Mouse (Mus musculus) neural tube, embryonic 11.5 days (tissue): ENCODE data around the gene Rpl23. TPM values are rescaled to one million over a fixed set of nuclear protein-coding genes. Genes with fewer than 3 reads are reported as not detected.

Source experiments
- ATAC-seq: fragments of 200-750 bp; cut with Nextera tagmentation; 2 replicates; pipeline ENCODE4 v1.8.0; 2017; ENCODE audit warnings: moderate number of reproducible peaks, mild to moderate bottlenecking, moderate TSS enrichment, moderate library complexity; ENCODE audit not compliant: insufficient read depth, low FRiP score, low TSS enrichment
- DNase-seq: peaks from one replicate; pipeline ENCODE4 v3.0.0-alpha.2; 2015; ENCODE audit warnings: low spot score
- H3K27ac ChIP-seq: fragments of 300-500 bp; sonication (generic); 2 replicates; pipeline ENCODE4 v1.5.1; 2014; ENCODE audit warnings: low read depth, mild to moderate bottlenecking, low read length
- H3K27me3 ChIP-seq: fragments of 300-500 bp; sonication (generic); 2 replicates; pipeline ENCODE4 v1.6.1; 2014; ENCODE audit warnings: mild to moderate bottlenecking, low read length, mixed read lengths; ENCODE audit not compliant: control insufficient read depth, insufficient read depth
- H3K36me3 ChIP-seq: fragments of 300-500 bp; sonication (generic); 2 replicates; pipeline ENCODE4 v1.6.1; 2014; ENCODE audit warnings: mild to moderate bottlenecking, low read length, moderate library complexity, mixed read lengths; ENCODE audit not compliant: control insufficient read depth, insufficient read depth
- H3K4me1 ChIP-seq: fragments of 300-500 bp; sonication (generic); 2 replicates; pipeline ENCODE4 v1.6.1; 2014; ENCODE audit warnings: low read length, mixed read lengths; ENCODE audit not compliant: control insufficient read depth, insufficient read depth
- H3K4me2 ChIP-seq: fragments of 300-500 bp; sonication (generic); 2 replicates; pipeline ENCODE4 v1.6.1; 2014; ENCODE audit warnings: low read depth, mild to moderate bottlenecking, moderate library complexity
- H3K4me3 ChIP-seq: fragments of 300-500 bp; sonication (generic); 2 replicates; pipeline ENCODE4 v1.5.1; 2014; ENCODE audit warnings: low read depth, low read length
- H3K9ac ChIP-seq: fragments of 300-500 bp; sonication (generic); 2 replicates; pipeline ENCODE4 v1.6.1; 2014; ENCODE audit warnings: mild to moderate bottlenecking, low read length
- H3K9me3 ChIP-seq: fragments of 300-500 bp; sonication (generic); 2 replicates; pipeline ENCODE4 v1.6.1; 2016; ENCODE audit warnings: low read length; ENCODE audit not compliant: control insufficient read depth
- WGBS: fragments of 180-500 bp; shearing (Covaris S2); extraction: QIAGEN DNeasy Blood & Tissue Kit; methylation state at CpG from one replicate; pipeline ENCODE4 v1.1.7; 2014; 5-methylcytosine and 5-hydroxymethylcytosine counted together
- polyA plus RNA-seq: library from polyadenylated mRNA; unstranded; fragments of >200 nt; fragmentation: Nextera tagmentation; extraction: Ambion mirVana; gene quantifications from 2 replicates; pipeline ENCODE4 v1.2.1, GENCODE M21; 2014

The Rpl23 gene
- polyA plus RNA-seq, 1 experiment from 2014 or later, result 457 TPM

GRCm38 (mm10) chr11:97811569-97812362 lies 29.5 kb upstream of the Rpl23 start:
- peaks cover 54% of the 10 kb centered on the region for H3K4me1 ChIP-seq
- H3K9ac ChIP-seq, result no peak overlapping the region; the same call in 1 of the 2 replicates
- no peak for DNase-seq
- H3K27me3 ChIP-seq, result no peaks in the 10 kb centered on the region
- no peak for ATAC-seq
- WGBS, result 47% methylated on average over 9 of the region's 13 CpGs
- H3K9me3 ChIP-seq, result no peaks in the 10 kb centered on the region
- no peak overlapping the region for H3K4me3 ChIP-seq
- H3K27ac ChIP-seq, result peak overlapping the region; percentile 80
- no peaks in the 10 kb centered on the region; the same call in 1 of the 2 replicates for H3K36me3 ChIP-seq
- H3K4me2 ChIP-seq, result peak overlapping the region; percentile 32

- H3K27ac ChIP-seq, result peak overlapping the region; percentile 44; the same call in 1 of the 2 replicates
Measured at GRCm38 (mm10) chr11:97810970-97811369, 28.7 kb upstream of the Rpl23 start.

GRCm38 (mm10) chr11:97810356-97810755 lies 28.1 kb upstream of the Rpl23 start:
- ATAC-seq (no peak), DNase-seq (no peak)
- H3K27me3 ChIP-seq, result no peaks in the 10 kb centered on the region
- H3K4me1 ChIP-seq, result peaks cover 64% of the 10 kb centered on the region
- 82% methylated on average over 7 of the region's 7 CpGs for WGBS
- no peak overlapping the region for H3K4me2 ChIP-seq
- H3K9ac ChIP-seq, result no peak overlapping the region; the same call in 1 of the 2 replicates
- no peak overlapping the region for H3K27ac ChIP-seq
- no peaks in the 10 kb centered on the region for H3K9me3 ChIP-seq
- no peaks in the 10 kb centered on the region; the same call in 1 of the 2 replicates for H3K36me3 ChIP-seq
- no peak overlapping the region for H3K4me3 ChIP-seq

More at GRCm38 (mm10) chr11:97810970-97811369, 28.7 kb upstream of the Rpl23 start:
- Histone ChIP-seq H3K4me2 (no peak overlapping the region), H3K4me1 (peaks cover 61% of the 10 kb centered on the region), H3K36me3 (no peaks in the 10 kb centered on the region; the same call in 1 of the 2 replicates), H3K27me3 (no peaks in the 10 kb centered on the region), H3K9ac (no peak overlapping the region; the same call in 1 of the 2 replicates), H3K4me3 (no peak overlapping the region), H3K9me3 (no peaks in the 10 kb centered on the region)
- no peak for DNase-seq
- WGBS, result 35% methylated on average over 3 of the region's 3 CpGs
- ATAC-seq, result no peak

GRCm38 (mm10) chr11:97809235-97810121 lies 27.2 kb upstream of the Rpl23 start:
- no peak overlapping the region for H3K27ac ChIP-seq
- no peak overlapping the region for H3K4me3 ChIP-seq
- H3K36me3 ChIP-seq, result no peaks in the 10 kb centered on the region; the same call in 1 of the 2 replicates
- H3K4me2 ChIP-seq, result no peak overlapping the region
- 68% methylated on average over 7 of the region's 7 CpGs for WGBS
- ATAC-seq (no peak), DNase-seq (no peak)
- peaks cover 69% of the 10 kb centered on the region for H3K4me1 ChIP-seq
- H3K9ac ChIP-seq, result no peak overlapping the region
- H3K27me3 ChIP-seq, result no peaks in the 10 kb centered on the region
- H3K9me3 ChIP-seq, result no peaks in the 10 kb centered on the region

- Histone ChIP-seq H3K27ac (0 out of 2 replicates have a peak overlapping the region, but pooled peaks have one; percentile 20), H3K9me3 (no peaks in the 10 kb centered on the region), H3K36me3 (no peaks in the 10 kb centered on the region; the same call in 1 of the 2 replicates), H3K9ac (no peak overlapping the region), H3K27me3 (no peaks in the 10 kb centered on the region), H3K4me1 (peaks cover 73% of the 10 kb centered on the region), H3K4me2 (no peak overlapping the region), H3K4me3 (no peak overlapping the region)
- ATAC-seq, result no peak
- no peak for DNase-seq
- WGBS, result 44% methylated on average over 5 of the region's 5 CpGs
Measured at GRCm38 (mm10) chr11:97808621-97809234, 26.5 kb upstream of the Rpl23 start.

GRCm38 (mm10) chr11:97808093-97808492 lies 25.9 kb upstream of the Rpl23 start:
- ATAC-seq (no peak), DNase-seq (peak; percentile 12)
- H3K4me3 ChIP-seq, result no peak overlapping the region
- no peak overlapping the region for H3K27ac ChIP-seq
- H3K9ac ChIP-seq, result peak overlapping the region; percentile 6; the same call in 1 of the 2 replicates
- 80% methylated on average over 2 of the region's 2 CpGs for WGBS
- no peak overlapping the region for H3K4me2 ChIP-seq
- no peaks in the 10 kb centered on the region for H3K27me3 ChIP-seq
- peaks cover 70% of the 10 kb centered on the region for H3K4me1 ChIP-seq
- H3K9me3 ChIP-seq, result no peaks in the 10 kb centered on the region
- H3K36me3 ChIP-seq, result no peaks in the 10 kb centered on the region; the same call in 1 of the 2 replicates

GRCm38 (mm10) chr11:97807626-97808025 lies 25.4 kb upstream of the Rpl23 start:
- Histone ChIP-seq H3K36me3 (no peaks in the 10 kb centered on the region; the same call in 1 of the 2 replicates), H3K4me3 (no peak overlapping the region), H3K27ac (no peak overlapping the region), H3K4me1 (peaks cover 66% of the 10 kb centered on the region), H3K9me3 (no peaks in the 10 kb centered on the region), H3K9ac (peak overlapping the region; percentile 6; the same call in 1 of the 2 replicates), H3K4me2 (no peak overlapping the region), H3K27me3 (no peaks in the 10 kb centered on the region)
- DNase-seq (no peak), ATAC-seq (no peak)
- WGBS, result 51% methylated on average over 6 of the region's 6 CpGs

- Histone ChIP-seq H3K36me3 (no peaks in the 10 kb centered on the region; the same call in 1 of the 2 replicates), H3K9ac (no peak overlapping the region), H3K4me2 (no peak overlapping the region), H3K27me3 (no peaks in the 10 kb centered on the region), H3K9me3 (no peaks in the 10 kb centered on the region), H3K27ac (no peak overlapping the region), H3K4me1 (peaks cover 64% of the 10 kb centered on the region), H3K4me3 (no peak overlapping the region)
- DNase-seq (no peak), ATAC-seq (no peak)
- 73% methylated on average over 7 of the region's 7 CpGs for WGBS
Measured at GRCm38 (mm10) chr11:97806613-97806964, 24.4 kb upstream of the Rpl23 start.
